Mouse (Mus musculus): ENCODE data around the gene Ccdc83. TPM values are rescaled to one million over a fixed set of nuclear protein-coding genes. Genes with fewer than 3 reads are reported as not detected.
A peak's percentile ranks its signal among the peaks of the same experiment; 100 is the strongest.
"Not testable (repeated sequence)": the region's sequence is repeated elsewhere in the genome, so short reads cannot be mapped to it uniquely, and the experiment has no call there.

Ccdc83 gene
- total RNA-seq, 2 experiments from 2014 or later = not detected

GRCm38 (mm10) chr7:90270141-90270540 lies 4.6 kb upstream of the Ccdc83 start:
- ATAC-seq (replicated peaks; ENCODE audit: low FRiP score, poor library complexity, severe bottlenecking) = no peak

- no peak for ATAC-seq (replicated peaks; ENCODE audit: low FRiP score, poor library complexity, severe bottlenecking)
Observed at GRCm38 (mm10) chr7:90261902-90262599, 3.5 kb downstream of the Ccdc83 start.

- no peak for ATAC-seq (replicated peaks; ENCODE audit: low FRiP score, poor library complexity, severe bottlenecking)
Observed at GRCm38 (mm10) chr7:90259899-90260298, 5.7 kb downstream of the Ccdc83 start.

- no peak for ATAC-seq (replicated peaks; ENCODE audit: low FRiP score, poor library complexity, severe bottlenecking)
Observed at GRCm38 (mm10) chr7:90258701-90259100, 6.9 kb downstream of the Ccdc83 start.

GRCm38 (mm10) chr7:90252946-90253345 lies 12.6 kb downstream of the Ccdc83 start:
- no peak for ATAC-seq (replicated peaks; ENCODE audit: low FRiP score, poor library complexity, severe bottlenecking)

GRCm38 (mm10) chr7:90243643-90244042 lies 21.9 kb downstream of the Ccdc83 start:
- no peak for ATAC-seq (replicated peaks; ENCODE audit: low FRiP score, poor library complexity, severe bottlenecking)

GRCm38 (mm10) chr7:90243151-90243550 lies 22.4 kb downstream of the Ccdc83 start:
- ATAC-seq (replicated peaks; ENCODE audit: low FRiP score, poor library complexity, severe bottlenecking) = no peak

- ATAC-seq (replicated peaks; ENCODE audit: low FRiP score, poor library complexity, severe bottlenecking) = no peak
Observed at GRCm38 (mm10) chr7:90236289-90236905, 29.2 kb downstream of the Ccdc83 start.

GRCm38 (mm10) chr7:90233921-90234320 lies 31.7 kb downstream of the Ccdc83 start:
- ATAC-seq (replicated peaks; ENCODE audit: low FRiP score, poor library complexity, severe bottlenecking) = no peak

GRCm38 (mm10) chr7:90231431-90231830 lies 34.1 kb downstream of the Ccdc83 start:
- ATAC-seq (replicated peaks; ENCODE audit: low FRiP score, poor library complexity, severe bottlenecking) = no peak

- not testable (repeated sequence) for ATAC-seq (replicated peaks; ENCODE audit: low FRiP score, poor library complexity, severe bottlenecking)
Observed at GRCm38 (mm10) chr7:90228884-90229283, 36.7 kb downstream of the Ccdc83 start.

- ATAC-seq (replicated peaks; ENCODE audit: low FRiP score, poor library complexity, severe bottlenecking) = no peak
Observed at GRCm38 (mm10) chr7:90228075-90228474, 37.5 kb downstream of the Ccdc83 start.

- no peak for ATAC-seq (replicated peaks; ENCODE audit: low FRiP score, poor library complexity, severe bottlenecking)
Observed at GRCm38 (mm10) chr7:90221487-90221886, 44.1 kb downstream of the Ccdc83 start.

GRCm38 (mm10) chr7:90218122-90218521 lies 47.5 kb downstream of the Ccdc83 start:
- ATAC-seq (replicated peaks; ENCODE audit: low FRiP score, poor library complexity, severe bottlenecking) = no peak

GRCm38 (mm10) chr7:90216511-90216910 lies 49.1 kb downstream of the Ccdc83 start:
- ATAC-seq (replicated peaks; ENCODE audit: low FRiP score, poor library complexity, severe bottlenecking) = no peak

- no peak for ATAC-seq (replicated peaks; ENCODE audit: low FRiP score, poor library complexity, severe bottlenecking)
Observed at GRCm38 (mm10) chr7:90210947-90211346, 54.6 kb downstream of the Ccdc83 start.

GRCm38 (mm10) chr7:90210116-90210515 lies 55.5 kb downstream of the Ccdc83 start:
- 0 out of 2 replicates have a peak, but pooled peaks have one; percentile 5 for ATAC-seq (replicated peaks; ENCODE audit: low FRiP score, poor library complexity, severe bottlenecking)

- no peak for ATAC-seq (replicated peaks; ENCODE audit: low FRiP score, poor library complexity, severe bottlenecking)
Observed at GRCm38 (mm10) chr7:90203914-90204313, 61.7 kb downstream of the Ccdc83 start.

- no peak for ATAC-seq (replicated peaks; ENCODE audit: low FRiP score, poor library complexity, severe bottlenecking)
Observed at GRCm38 (mm10) chr7:90201877-90202465, 63.6 kb downstream of the Ccdc83 start.

GRCm38 (mm10) chr7:90200251-90200650 lies 65.3 kb downstream of the Ccdc83 start:
- ATAC-seq (replicated peaks; ENCODE audit: low FRiP score, poor library complexity, severe bottlenecking) = no peak

- no peak for ATAC-seq (replicated peaks; ENCODE audit: low FRiP score, poor library complexity, severe bottlenecking)
Observed at GRCm38 (mm10) chr7:90180635-90181034, 84.9 kb downstream of the Ccdc83 start.

All from erythroid progenitor cell, adult 5-6 weeks (primary cell).